Mouse (Mus musculus): ENCODE data around the gene Timp3.

Gene Timp3

GRCm38 (mm10) chr10:86300293-86301116, at the start of gene Timp3:
Gene Timp3 (plus strand): TSS chr10:86300372.
- DNase-seq (ENCODE audit: low spot score in 2 of 2), result peak in 1 of 2 experiments; percentile 23

DNA sequence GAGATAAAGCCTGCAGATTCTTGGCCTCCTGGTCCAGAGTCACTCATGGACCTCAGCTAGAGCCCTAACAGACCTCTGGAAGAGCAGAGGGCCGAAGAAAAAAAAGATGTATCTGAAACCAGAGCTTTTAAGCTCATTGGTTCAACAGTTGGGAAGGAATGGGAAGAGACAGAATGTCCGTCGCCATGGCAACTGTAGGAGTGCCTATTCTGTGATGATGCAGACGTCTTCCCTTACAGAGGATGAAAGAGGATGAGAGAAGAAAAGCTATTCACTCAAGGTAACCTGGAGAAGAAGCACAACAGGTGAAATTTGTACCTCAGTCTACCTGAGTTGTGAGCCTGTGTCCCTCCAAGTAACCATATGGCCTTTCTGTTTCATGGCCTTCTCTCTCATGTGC, 44.0 kb upstream of the Timp3 start:
- DNase-seq (ENCODE audit: low spot score in 2 of 2), result no peak

DNA sequence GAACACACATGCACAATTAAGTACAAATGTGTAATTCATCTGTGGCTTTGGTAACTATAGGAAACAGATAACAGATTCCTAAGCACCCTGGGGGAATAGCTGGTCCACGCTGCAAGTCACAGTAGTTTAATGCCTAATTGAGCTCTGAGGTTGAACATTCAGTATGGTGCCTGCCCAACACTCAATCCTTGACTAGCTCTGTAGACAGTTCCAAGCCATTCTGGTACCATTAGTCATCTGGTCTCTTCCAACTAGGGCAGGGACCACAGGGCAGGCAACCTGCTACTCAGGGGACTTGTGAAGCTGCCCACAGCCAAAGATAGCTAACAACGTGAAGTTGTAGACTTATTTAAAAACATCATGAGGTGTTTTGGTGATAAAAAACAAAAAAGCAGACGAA, 43.1 kb upstream of the Timp3 start:
- DNase-seq (ENCODE audit: low spot score in 2 of 2), result no peak

GRCm38 (mm10) chr10:86258046-86258445, 42.1 kb upstream of the Timp3 start:
- DNase-seq (ENCODE audit: low spot score in 2 of 2), result no peak

GRCm38 (mm10) chr10:86258992-86259391, 41.2 kb upstream of the Timp3 start:
- DNase-seq (ENCODE audit: low spot score in 2 of 2), result no peak

DNA sequence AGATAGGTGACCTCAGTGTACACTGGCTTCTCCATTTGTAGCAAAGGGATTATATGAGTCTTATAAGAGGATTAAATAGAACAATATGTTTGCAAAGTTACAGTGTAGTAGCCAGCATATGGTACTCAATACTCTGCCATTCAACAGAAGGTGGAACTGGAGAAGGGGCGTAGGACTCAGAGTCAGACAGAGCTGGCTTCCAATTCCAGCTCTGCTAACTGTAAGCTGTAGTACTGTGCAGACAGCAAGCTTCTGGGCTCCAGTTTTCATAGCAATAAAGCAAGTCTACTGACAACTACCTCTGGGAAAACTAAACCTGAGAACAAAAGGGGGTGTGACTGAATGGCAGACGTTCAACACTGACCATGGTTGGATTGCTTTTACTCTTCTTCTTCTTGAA, 38.4 kb upstream of the Timp3 start:
- DNase-seq (ENCODE audit: low spot score in 2 of 2), result no peak

DNA sequence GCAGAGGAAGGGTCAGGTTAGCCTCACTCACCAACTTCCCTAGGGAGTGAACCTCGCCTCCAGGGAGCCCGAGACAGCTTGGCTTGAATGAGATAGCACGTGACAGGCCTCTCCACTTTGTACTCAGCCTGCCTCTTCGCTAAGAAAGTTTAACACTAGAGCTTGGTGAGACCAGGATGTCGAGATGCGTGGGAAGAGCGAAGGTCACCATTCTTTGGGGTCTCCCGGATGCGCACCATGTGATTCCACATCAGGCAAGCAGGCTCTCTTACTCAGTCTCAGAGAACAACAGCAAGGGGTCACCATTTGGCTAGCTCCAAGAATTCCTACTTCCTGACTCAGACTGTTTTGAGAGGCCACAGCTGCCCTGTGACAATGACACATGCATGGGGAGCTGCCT, 35.6 kb upstream of the Timp3 start:
- DNase-seq (ENCODE audit: low spot score in 2 of 2), result no peak

DNA sequence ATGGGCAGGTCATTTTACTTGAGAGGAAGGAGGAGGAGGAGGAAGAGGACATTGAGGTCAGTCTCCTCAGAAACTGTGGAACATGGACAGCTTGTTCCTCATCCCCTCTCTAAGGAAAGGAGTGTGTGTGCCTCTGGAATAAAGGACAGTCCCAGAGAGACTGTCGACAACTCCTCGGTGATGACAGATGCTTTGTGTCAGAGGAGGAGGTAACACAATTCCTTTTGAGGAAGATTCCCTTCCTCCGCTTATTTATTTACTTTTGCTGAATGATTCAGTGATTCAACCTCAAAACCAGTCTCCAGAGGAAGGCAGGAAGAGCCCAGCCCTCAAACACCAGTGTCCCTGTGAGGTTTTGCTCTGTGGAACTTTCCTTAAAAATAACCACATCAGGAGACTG, 29.9 kb upstream of the Timp3 start:
- DNase-seq (ENCODE audit: low spot score in 2 of 2), result no peak

DNA sequence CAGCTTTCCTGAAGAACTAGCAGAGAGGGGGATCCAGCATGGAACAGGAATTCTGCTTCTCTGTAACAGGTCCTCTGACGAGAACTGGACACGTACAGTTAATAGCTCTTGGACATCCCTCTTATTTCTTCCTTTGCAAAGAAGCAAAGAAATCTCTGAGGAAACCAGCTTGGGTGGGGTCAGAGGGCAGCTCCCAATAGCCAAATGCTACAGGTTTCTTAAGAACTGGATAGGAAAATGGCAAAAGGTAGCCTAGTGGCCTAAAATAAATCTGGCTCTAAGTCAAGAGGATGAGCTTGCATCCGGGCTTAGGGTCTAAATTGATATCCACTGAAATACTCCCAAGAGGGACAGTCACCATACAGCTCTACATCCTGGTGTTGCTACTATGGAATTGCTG, 27.3 kb upstream of the Timp3 start:
- no peak for DNase-seq (ENCODE audit: low spot score in 2 of 2)

DNA sequence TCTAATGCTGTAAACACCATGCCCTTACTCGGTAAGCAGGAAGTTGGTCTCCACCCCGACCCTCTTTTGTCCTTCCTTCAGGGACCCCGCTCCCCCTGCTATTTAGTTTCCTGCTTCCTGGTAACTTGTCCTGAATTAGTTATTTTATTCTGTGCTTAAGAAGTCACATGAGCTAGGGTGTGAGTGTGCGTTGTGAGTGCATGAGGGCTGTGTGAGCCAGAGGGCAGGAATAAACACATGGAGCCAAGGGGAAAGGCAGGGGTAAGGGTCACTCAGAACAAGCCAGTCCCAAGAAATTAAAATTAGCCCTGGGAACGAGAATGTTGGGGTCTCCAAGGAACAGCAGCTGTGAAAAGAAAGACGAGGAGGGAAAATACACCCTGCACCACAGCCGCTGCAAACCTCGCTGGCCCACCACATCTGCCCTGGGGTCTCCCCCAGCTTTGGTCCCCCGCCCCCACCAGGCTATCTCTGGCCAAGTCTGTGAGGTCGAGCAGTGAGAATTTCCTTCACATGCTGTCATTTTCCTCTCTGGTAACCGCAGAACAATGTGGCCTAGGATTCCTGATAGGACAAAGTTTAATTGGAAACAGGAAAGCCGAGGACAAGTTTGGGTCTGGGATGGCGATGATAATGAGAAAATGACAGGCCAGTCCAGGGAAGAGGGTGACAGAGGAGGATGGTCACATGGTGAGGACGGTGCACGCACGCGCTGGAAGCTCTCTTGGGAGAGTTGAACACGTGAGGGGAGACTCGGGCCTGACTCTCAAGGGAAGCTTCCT, 26.6 kb upstream of the Timp3 start:
- no peak for DNase-seq (ENCODE audit: low spot score in 2 of 2)

GRCm38 (mm10) chr10:86275585-86275984, 24.6 kb upstream of the Timp3 start:
- no peak for DNase-seq (ENCODE audit: low spot score in 2 of 2)

DNA sequence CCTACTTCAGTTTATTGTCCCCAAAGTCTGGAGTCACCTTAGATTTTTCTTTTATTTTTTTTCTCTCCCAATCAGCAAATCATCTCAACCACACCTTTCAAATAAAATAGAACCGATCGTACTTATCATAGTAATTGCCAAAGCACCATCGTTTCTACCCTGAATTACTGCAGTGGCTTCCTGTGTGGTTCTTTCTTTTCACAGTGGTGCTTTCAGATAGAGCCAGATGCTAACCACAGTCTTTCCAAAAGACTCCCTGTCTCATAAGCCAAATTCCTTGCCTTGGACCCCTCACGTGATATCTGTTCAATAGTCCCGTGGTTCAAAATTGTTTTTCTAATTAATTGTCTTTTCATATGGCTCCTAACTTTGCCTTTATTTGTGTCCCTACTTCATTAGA, 22.8 kb upstream of the Timp3 start:
- DNase-seq (ENCODE audit: low spot score in 2 of 2), result no peak

DNA sequence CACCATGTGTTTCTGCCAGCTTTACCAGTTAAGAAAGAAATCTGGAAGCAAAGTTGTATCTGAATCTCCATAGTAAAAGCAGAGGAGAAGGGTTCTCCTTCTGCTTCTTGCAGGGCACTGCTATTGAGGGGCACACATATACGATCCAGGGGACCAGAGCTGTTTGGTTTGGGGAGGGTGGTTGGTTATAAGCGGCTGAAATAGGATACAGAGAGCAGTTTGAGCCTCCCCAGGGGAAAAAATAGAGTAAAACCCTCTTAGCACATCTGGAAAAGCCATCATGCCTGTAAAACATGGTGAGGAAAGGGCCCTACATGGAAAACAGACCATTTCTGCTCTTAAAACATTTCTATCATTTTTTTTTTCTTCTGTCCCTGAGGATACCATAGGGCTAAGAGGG, 21.7 kb upstream of the Timp3 start:
- DNase-seq (ENCODE audit: low spot score in 2 of 2), result no peak

GRCm38 (mm10) chr10:86279579-86280168, 20.5 kb upstream of the Timp3 start:
- DNase-seq (ENCODE audit: low spot score in 2 of 2), result no peak

GRCm38 (mm10) chr10:86281238-86281637, 18.9 kb upstream of the Timp3 start:
- DNase-seq (ENCODE audit: low spot score in 2 of 2), result no peak

- no peak for DNase-seq (ENCODE audit: low spot score in 2 of 2)
Observed at GRCm38 (mm10) chr10:86286508-86286907, 13.7 kb upstream of the Timp3 start.

GRCm38 (mm10) chr10:86290109-86290771, 9.9 kb upstream of the Timp3 start:
- no peak for DNase-seq (ENCODE audit: low spot score in 2 of 2)

DNA sequence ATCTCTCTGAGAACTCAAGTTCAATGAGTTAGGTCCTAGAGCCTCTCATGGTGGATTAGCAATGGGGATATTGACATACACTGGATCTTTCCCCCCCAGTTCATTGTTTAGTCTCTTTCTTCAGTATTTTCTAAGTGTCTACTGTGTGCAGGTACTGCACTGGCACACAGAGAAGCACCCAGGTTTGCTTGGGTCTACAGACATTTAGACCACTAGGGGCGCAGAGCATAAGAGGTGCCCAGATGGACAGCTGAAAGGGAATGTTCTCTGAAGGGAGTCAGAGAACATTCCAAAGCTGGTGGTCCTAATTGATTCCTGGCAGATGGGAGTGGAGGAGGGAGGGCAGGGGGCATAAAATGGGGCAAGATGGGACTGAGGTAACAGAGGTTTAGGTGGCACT, 6.3 kb upstream of the Timp3 start:
- DNase-seq (ENCODE audit: low spot score in 2 of 2), result no peak

DNA sequence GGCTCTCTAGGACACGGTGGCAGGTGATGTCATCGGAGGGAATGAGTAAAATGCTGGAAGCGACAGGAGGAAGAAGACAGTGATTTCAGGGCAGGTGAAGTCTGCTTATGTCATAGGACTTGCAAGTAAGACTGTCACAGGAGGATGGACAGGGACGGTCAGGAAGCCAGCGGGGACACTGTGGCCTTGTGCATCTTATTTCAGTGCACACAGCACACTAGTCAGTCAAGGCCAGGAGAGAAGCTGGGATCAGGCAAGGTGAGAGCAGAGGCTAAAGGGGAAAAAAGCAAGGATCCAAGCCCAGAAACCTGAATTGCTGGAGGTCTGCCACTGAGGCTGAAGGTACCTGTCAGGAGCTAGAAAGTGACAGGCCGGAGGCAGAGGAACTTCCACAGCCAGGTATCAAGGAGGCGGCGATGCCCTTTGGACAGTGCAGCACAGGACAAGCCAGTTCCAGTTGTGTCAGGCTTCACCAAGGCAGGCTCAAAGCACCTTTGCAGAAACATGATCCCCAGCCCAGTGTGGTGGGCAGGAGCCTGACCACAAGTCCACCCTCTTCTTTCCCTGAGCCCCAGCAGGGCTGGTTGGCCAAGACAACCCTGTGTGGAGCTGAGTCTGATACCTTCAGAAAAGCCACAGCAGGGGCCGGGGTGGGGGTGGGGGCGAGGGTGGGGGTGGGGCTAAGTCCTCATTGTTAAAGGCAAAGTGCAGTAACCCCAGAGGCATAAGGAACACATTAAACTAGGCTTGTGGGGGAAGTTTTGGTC, 5.4 kb upstream of the Timp3 start:
- no peak for DNase-seq (ENCODE audit: low spot score in 2 of 2)

- no peak for DNase-seq (ENCODE audit: low spot score in 2 of 2)
Observed at GRCm38 (mm10) chr10:86295454-86296098, 4.6 kb upstream of the Timp3 start.

- peak; percentile 23 to 67 for DNase-seq (ENCODE audit: low spot score in 2 of 2)
Observed at GRCm38 (mm10) chr10:86296111-86296510, 4.1 kb upstream of the Timp3 start.

Measured in spleen, postnatal 10 days (tissue).